ENCODE assay signal across 12 mouse cellular contexts in the genomic region with DNA sequence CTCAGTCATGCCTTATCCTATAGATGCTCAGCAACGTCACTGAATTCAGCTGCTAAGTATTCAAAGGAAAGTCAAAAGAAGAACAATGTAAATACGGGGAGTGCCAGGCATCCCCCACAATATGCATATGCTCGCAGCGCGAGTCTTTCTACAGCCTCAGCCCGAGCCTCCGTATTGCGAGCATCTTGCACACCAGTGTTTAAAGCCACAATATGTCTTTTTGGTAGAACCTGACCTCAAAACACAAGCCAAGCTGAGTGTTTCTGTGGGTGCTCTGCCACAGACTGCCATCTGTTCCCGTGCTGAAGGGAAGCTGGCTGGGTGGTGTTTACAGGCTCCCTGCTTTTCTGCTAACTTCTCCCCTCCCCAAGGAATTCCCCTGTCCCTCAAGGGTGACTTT. TPM values are rescaled to one million over a fixed set of nuclear protein-coding genes. Genes with fewer than 3 reads are reported as not detected.
DNase-seq lines count a peak whose midpoint lies in the region; TF ChIP-seq lines count a peak whose summit lies in the region.
"Had no signal": no experiment of that assay in that cellular context is flagged by ENCODE, and none has a peak within 500 bp of the region (broad histone marks: within the 10 kb centered on the region; RNA-seq: fewer than 3 reads in every experiment).

No protein-coding gene starts in this region.

- intact Hi-C loops in left cerebral cortex, postnatal 36 days (cut with DNase I), result loop anchor here (5.0 to 10.0 kb wide), 2 partner anchors 44 to 87 kb away; a partner anchor contains a TSS

- TF ChIP-seq CTCF in brain, embryonic 14.5 days (IDR thresholded peaks at IDR 0.05; ENCODE audit: borderline replicate concordance, extremely low read depth, insufficient read depth, insufficient read length), result no peak

- DNase-seq in R1 (ENCODE audit: low read depth, low spot score), result peak; percentile 23
- peak; percentile 33 for DNase-seq in brain, embryonic 14.5 days (ENCODE audit: low read depth)
- peak; percentile 21 to 34 for DNase-seq in frontal cortex, postnatal 10 days (ENCODE audit: low spot score in 2 of 2)
- DNase-seq in left cerebral cortex, postnatal 36 days (ENCODE audit: low spot score in 2 of 2), result peak; percentile 67 to 70
- DNase-seq in adrenal gland, postnatal 10 days, result no peak
- no peak for DNase-seq in spleen, postnatal 10 days (ENCODE audit: low spot score in 2 of 2)
- no peak for DNase-seq in adrenal gland, adult 2 months
- DNase-seq: kidney, postnatal 10 days; spleen, adult 18-20 months; thymus, postnatal 14 days had no signal

- no peak for TF ChIP-seq POLR2A in brain, embryonic 14.5 days (IDR thresholded peaks at IDR 0.05; ENCODE audit: borderline replicate concordance, extremely low read depth, insufficient read depth, insufficient read length, poor library complexity, severe bottlenecking)

RNA-seq across cellular contexts. Expression of a gene that starts 46.7 kb away (rescaled TPM):
- polyA plus RNA-seq in brain, embryonic 14.5 days (2012; rRNA removed), result 19.8 and 35.7 TPM in 2 replicates
- 10 to 100 TPM; 90.6 to 96.2 TPM for total RNA-seq in left cerebral cortex, postnatal 36 days (2021)
- 10 to 100 TPM; 13.8 to 14.0 TPM for total RNA-seq in adrenal gland, postnatal 10 days (2021)
- 10 to 100 TPM; 21.0 to 22.9 TPM for total RNA-seq in adrenal gland, adult 2 months (2021)
- 24.9 and 34.2 TPM in 2 replicates for polyA plus RNA-seq in adrenal gland, adult 2 months (2012; rRNA removed)
- total RNA-seq: neutrophil, adult 5-6 weeks had no signal
- polyA plus RNA-seq: macrophage had no signal

Comparison
In these comparisons a context has a peak if more than half of its experiments do, and no peak if none do; other contexts are left out.
1. DNase-seq: peak in R1 (single experiment), brain, embryonic 14.5 days (single experiment), frontal cortex, postnatal 10 days (2 of 2) and left cerebral cortex, postnatal 36 days (2 of 2); none in adrenal gland, postnatal 10 days (single experiment), spleen, postnatal 10 days (0 of 2) and adrenal gland, adult 2 months (single experiment).